Mouse (Mus musculus): ENCODE results near the gene Inpp5e.

Gene Inpp5e

DNA sequence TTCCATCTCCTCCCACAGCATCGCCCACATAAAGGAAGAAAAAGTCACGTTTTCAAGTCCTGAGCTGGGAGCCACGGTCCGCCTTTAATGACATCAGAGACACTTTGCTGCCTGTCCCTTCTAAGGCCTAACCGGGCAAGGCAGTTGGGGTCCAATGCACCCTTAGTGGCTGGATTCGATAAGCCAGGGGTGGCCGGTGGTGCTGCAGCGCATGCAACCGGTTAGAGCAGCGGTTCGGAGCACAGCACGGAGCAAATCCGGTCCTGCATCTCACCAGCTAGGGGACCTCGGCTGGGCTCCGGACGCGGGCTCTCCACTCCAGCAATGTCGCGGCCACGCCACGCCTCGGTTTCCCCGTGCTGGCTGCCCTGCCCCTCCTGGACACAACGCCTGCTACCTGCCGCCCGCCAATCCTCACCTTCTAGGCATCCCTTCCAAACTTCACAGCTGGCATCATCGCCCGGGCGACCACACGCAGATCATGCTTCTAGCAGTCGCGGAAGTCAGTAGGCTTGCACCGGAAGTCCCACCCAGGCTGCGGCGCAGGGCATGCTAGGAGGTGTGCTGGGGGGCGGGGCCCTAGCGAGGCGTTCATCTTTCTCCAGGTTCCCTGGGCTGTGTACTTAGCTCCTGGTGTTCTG, 28.8 kb downstream of the Inpp5e start, which contains the start of gene Snapc4:
Gene Snapc4 (minus strand): TSS at position 523 of the 641 bp plus-strand sequence.
- in situ Hi-C loops (cut with MboI; ENCODE audit: low pct_unique_long_range_greater_than_20kb in 1 of 2, low sequenced_read_pairs in 2 of 2, unreplicated experiment in 1 of 2), result no loop called here

GRCm38 (mm10) chr2:26372396-26372795, 36.6 kb downstream of the Inpp5e start:
- in situ Hi-C loops (cut with MboI; ENCODE audit: low pct_unique_long_range_greater_than_20kb in 1 of 2, low sequenced_read_pairs in 2 of 2, unreplicated experiment in 1 of 2), result no loop called here

- in situ Hi-C loops (cut with MboI; ENCODE audit: low pct_unique_long_range_greater_than_20kb in 1 of 2, low sequenced_read_pairs in 2 of 2, unreplicated experiment in 1 of 2), result no loop called here
These were observed 40.4 kb downstream of the Inpp5e start for GRCm38 (mm10) chr2:26368572-26368971.

GRCm38 (mm10) chr2:26367911-26368310, 41.1 kb downstream of the Inpp5e start:
- in situ Hi-C loops (cut with MboI; ENCODE audit: low pct_unique_long_range_greater_than_20kb in 1 of 2, low sequenced_read_pairs in 2 of 2, unreplicated experiment in 1 of 2), result no loop called here

DNA sequence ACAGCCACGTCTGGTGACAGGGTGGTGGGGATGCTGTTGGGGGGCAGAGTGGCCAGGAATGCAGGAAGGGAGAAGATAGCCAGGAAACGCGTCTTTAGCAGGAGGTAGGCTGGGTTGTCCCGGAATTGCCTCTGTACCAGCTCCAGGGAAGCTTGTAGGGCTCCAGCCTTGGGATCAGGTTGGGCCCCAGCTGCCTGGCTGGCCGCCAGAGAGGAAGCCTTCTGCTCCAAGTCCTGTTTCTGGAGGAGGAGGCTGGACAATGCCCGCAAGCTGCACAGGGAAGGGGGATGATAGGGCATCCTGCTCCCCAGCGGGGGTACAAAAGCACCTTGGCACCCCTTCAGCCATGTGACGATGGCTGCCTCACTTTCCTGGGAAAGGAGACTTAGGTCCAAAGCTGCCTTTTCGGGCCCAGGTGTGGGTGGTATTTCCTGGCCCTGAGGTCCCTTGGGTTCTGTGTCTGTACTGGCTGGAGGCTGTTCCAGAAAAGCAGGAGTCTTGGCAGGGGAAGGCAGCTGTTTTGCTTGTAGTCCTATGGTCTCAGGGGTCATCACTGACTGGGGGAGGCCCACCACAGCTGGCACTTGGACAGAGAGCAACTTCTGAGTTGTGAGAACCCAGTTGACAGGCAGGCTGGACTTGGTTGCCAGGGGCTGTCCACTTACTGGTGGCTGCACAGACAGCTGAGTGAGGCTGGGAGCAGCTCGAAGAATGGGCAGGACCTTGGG, 44.1 kb downstream of the Inpp5e start:
- in situ Hi-C loops (cut with MboI; ENCODE audit: low pct_unique_long_range_greater_than_20kb in 1 of 2, low sequenced_read_pairs in 2 of 2, unreplicated experiment in 1 of 2), result no loop called here

GRCm38 (mm10) chr2:26363481-26363880, 45.5 kb downstream of the Inpp5e start:
- in situ Hi-C loops (cut with MboI; ENCODE audit: low pct_unique_long_range_greater_than_20kb in 1 of 2, low sequenced_read_pairs in 2 of 2, unreplicated experiment in 1 of 2), result no loop called here

GRCm38 (mm10) chr2:26362991-26363390, 46.0 kb downstream of the Inpp5e start:
- in situ Hi-C loops (cut with MboI; ENCODE audit: low pct_unique_long_range_greater_than_20kb in 1 of 2, low sequenced_read_pairs in 2 of 2, unreplicated experiment in 1 of 2), result no loop called here

GRCm38 (mm10) chr2:26360772-26361171, 48.2 kb downstream of the Inpp5e start, which contains the start of gene Card9:
Card9 (minus strand) TSS chr2:26360918.
- in situ Hi-C loops (cut with MboI; ENCODE audit: low pct_unique_long_range_greater_than_20kb in 1 of 2, low sequenced_read_pairs in 2 of 2, unreplicated experiment in 1 of 2), result no loop called here

DNA sequence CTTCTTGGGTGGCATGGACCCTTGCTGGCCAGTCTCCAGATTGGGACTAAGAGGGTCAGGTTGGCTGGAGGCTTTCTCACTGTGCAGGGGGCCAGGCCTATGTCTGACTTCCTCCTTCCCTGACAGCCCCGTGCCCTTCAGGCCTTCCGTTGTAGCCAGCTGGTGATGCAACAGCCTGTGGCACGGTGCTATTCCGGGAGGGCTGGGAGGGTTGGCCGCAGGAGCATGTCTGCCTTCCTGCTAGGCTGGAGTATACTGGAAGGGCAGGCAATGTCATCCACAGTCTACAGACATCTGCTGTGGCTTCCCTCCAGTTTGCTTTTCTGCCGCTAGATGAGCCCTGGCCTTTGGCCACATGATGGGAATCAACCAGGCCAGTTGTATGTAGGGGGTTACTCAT, 49.0 kb downstream of the Inpp5e start:
- in situ Hi-C loops (cut with MboI; ENCODE audit: low pct_unique_long_range_greater_than_20kb in 1 of 2, low sequenced_read_pairs in 2 of 2, unreplicated experiment in 1 of 2), result no loop called here

DNA sequence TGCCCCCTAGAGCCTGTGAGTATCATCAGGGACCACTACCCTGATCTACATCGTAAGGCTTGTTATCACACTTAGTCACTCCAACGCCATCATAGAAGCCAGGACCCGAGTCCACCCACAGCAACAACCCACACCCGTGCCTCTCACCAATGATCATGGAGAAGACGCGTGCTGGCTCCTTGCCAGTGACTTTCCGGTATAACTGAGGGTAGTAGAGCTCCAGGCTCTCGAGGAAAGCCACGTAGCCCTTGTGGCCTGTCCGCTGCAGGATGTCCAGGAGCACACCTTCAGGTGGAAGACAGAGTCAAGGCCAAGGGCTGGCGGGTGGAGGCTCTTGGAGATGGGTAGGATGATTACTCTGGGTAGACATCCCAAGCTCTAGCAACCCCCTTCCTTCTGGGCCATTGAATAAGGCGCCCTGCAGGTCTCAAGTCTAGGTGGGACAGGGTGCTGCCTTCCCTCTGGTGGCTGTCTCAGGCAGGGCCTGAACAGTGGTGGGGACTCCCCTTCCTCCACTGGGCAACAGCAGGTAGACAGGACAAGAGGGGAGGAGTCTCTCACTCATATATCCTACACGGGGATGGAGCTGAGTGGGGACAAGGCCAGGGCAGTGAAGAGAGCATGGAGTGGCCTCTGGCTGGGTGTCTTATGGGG, 50.2 kb downstream of the Inpp5e start:
- in situ Hi-C loops (cut with MboI; ENCODE audit: low pct_unique_long_range_greater_than_20kb in 1 of 2, low sequenced_read_pairs in 2 of 2, unreplicated experiment in 1 of 2), result no loop called here

DNA sequence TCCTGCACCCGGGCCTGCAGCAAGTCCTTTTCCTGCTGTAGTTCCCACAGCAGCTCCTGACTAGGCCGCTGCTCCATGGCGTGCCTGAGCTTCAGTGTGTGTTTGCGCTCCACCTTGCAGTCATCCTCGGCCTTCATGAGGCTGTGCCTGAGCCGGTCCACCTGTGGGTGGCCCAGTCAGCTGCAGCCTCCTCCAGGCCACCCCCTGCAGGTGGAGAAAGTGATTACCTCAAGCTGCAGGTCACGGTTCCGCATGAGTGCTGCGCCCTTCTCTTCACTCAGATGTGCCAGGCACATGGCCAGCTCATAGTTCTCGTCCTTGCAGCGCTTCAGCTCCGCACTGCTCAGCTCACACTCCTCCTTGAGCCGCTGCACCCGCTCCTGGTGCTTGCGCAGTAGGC, 51.5 kb downstream of the Inpp5e start:
- in situ Hi-C loops (cut with MboI; ENCODE audit: low pct_unique_long_range_greater_than_20kb in 1 of 2, low sequenced_read_pairs in 2 of 2, unreplicated experiment in 1 of 2), result no loop called here

DNA sequence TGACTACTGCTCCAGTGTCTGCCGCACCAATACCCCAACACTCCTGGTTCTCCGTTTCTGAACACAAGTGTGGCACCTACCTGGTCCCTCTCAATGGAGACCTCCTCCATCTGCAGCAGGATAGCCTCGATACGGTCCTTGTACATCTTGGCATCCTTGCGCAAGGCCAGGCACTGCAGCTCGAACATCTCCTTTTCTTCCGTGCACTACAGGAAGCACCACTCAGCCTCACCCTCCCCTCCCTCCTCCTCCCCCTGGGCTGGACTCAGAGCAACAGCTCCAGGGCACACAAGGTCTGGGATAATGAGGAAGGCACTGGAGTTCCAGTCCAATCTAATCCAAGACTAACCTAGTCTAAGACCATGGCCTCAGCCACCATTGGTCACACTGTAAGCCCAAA, 52.3 kb downstream of the Inpp5e start:
- in situ Hi-C loops (cut with MboI; ENCODE audit: low pct_unique_long_range_greater_than_20kb in 1 of 2, low sequenced_read_pairs in 2 of 2, unreplicated experiment in 1 of 2), result no loop called here

DNA sequence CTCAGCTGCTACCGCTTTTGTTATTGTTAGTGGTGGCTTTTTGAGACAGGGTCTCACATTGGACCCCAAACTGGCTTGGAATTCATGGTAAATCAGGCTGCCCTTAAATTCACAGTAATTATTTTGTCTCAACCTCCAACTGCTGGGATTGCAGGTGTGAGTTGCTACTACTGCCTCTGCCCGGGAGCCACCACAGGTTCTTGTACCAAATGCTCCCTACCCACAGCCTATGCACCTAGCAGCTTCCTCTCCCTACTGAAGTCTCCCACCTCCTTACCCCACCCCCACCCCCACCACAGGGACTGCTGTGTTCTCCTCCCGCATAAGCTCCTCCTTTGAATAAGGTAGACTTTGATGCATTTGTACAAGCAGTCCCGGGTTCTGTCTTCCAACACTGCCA, 52.8 kb downstream of the Inpp5e start:
- in situ Hi-C loops (cut with MboI; ENCODE audit: low pct_unique_long_range_greater_than_20kb in 1 of 2, low sequenced_read_pairs in 2 of 2, unreplicated experiment in 1 of 2), result no loop called here

DNA sequence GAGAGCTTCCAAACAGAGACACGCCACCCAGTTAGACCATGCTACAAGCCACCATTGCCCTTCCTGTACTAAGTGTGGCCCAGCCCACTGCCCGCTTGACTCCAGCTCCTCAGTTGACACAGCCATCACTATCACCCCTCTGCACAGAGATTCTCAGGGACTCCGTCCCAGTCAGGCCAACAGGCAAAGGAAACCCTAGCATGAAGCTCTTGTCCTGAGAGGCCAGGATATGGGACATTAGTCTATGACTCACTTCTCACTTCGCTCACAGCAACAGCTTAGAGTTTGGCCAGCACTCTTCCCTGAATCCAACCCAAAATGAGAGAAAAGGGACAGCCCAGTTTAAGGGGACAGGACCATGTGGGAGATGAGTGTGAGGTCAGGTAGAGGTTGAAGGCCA, 54.6 kb downstream of the Inpp5e start:
- in situ Hi-C loops (cut with MboI; ENCODE audit: low pct_unique_long_range_greater_than_20kb in 1 of 2, low sequenced_read_pairs in 2 of 2, unreplicated experiment in 1 of 2), result no loop called here

- in situ Hi-C loops (cut with MboI; ENCODE audit: low pct_unique_long_range_greater_than_20kb in 1 of 2, low sequenced_read_pairs in 2 of 2, unreplicated experiment in 1 of 2), result no loop called here
These were observed 55.7 kb downstream of the Inpp5e start for GRCm38 (mm10) chr2:26353066-26353980.

DNA sequence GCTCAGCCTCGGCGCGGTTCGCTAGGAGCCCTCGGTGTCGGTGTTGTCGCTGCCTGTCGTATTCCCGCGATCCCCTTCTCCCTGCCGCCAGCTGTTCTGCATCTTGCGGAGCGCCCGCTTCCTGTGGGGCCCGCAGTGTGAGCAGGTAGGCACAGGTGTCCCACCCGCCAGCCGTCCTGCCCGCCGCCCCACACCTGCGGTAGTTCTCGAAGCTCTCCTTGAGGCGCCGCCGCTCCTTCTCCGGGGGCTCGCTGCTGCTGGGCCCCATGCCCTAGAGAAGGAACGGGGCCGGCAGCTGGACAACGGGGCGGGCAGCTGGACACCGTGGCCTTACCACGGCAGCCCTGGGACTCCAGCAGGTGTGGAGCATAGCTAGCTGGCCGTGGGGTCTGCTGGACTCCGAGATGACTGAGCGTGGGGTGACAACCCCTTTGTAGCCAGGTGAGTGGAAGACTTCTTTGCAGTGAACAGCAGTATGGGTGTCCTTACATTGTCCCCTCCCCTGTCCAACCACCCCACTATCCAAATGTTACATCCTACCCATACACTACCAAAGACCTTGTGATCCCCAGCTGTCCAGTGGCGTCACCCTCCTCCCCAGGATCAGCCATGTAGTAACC, 56.6 kb downstream of the Inpp5e start:
- in situ Hi-C loops (cut with MboI; ENCODE audit: low pct_unique_long_range_greater_than_20kb in 1 of 2, low sequenced_read_pairs in 2 of 2, unreplicated experiment in 1 of 2), result no loop called here

DNA sequence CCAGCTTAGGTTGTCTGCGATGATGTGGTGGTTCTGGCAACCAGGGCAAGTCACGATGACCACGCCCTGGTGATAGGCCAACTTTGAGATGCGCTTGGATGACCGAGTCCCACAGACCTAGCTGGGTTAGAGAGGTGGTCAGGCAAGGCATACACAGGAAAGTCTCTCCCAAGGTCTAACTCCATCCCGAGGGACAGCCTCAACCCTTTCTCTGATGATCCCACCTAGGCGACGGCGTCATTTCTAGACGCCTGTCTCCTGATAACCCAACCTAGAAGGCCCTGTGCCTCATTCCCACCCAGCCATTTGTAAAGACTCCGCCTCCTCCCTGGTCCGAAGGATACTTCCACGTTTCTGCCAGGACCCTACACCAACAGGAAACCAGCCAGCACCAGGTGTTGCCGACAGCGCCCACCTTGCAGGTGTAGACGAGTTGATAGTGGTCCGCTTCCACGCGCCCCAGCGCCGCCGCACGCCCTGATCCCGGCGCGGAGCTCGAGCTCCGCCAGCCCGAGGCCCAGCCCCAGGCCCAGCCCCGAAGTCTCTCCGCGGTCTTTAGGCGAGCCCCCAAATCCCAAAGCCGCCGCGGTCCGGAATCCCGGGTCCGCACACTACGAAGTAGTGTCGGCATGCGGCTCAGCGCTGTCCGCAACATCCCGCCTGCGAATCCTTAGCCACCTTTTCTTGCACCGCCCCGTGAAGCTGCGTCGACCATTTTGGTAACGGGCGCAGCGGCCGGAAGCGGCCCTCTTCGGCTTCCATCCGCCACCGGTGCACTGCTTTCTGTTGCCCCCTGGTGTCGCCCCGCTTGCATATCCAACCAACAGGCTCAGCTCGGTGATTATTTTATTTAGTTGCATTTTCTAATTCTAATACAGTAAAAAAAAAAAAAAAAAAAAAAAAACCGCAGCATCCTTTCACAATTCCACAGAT, 57.4 kb downstream of the Inpp5e start, which contains the start of gene Dnlz:
Gene Dnlz (minus strand): TSS at position 753 of the 933 bp plus-strand sequence.
- in situ Hi-C loops (cut with MboI; ENCODE audit: low pct_unique_long_range_greater_than_20kb in 1 of 2, low sequenced_read_pairs in 2 of 2, unreplicated experiment in 1 of 2), result no loop called here

Data from mouse embryonic stem cell (cell line).